Mouse (Mus musculus) heart, embryonic 15.5 days (tissue): ENCODE measurements around the gene Lyrm2. TPM values are rescaled to one million over a fixed set of nuclear protein-coding genes. Genes with fewer than 3 reads are reported as not detected.

ENCODE experiments used
- ATAC-seq: fragments of 200-750 bp; cut with Nextera tagmentation; replicated peaks from 2 replicates; pipeline ENCODE4 v1.8.0; 2017; ENCODE audit warnings: low read depth, moderate TSS enrichment; ENCODE audit not compliant: insufficient number of reproducible peaks, insufficient read depth, low FRiP score
- H3K27ac ChIP-seq: fragments of 300-500 bp; sonication (generic); 2 replicates; pipeline ENCODE4 v1.5.1; 2015; ENCODE audit warnings: mild to moderate bottlenecking, inconsistent platforms
- H3K27me3 ChIP-seq: fragments of 300-500 bp; sonication (generic); 2 replicates; pipeline ENCODE4 v1.6.1; 2015; ENCODE audit warnings: inconsistent platforms
- H3K36me3 ChIP-seq: fragments of 300-500 bp; sonication (generic); 2 replicates; pipeline ENCODE4 v1.6.1; 2015; ENCODE audit warnings: mild to moderate bottlenecking, inconsistent platforms
- H3K4me1 ChIP-seq: fragments of 300-500 bp; sonication (generic); replicated peaks from 2 replicates; pipeline ENCODE4 v1.6.1; 2015; ENCODE audit warnings: inconsistent platforms
- H3K4me2 ChIP-seq: fragments of 300-500 bp; sonication (generic); 2 replicates; pipeline ENCODE4 v1.6.1; 2015; ENCODE audit warnings: inconsistent platforms, mild to moderate bottlenecking, moderate library complexity
- H3K4me3 ChIP-seq: fragments of 300-500 bp; sonication (generic); 2 replicates; pipeline ENCODE4 v1.5.1; 2015; ENCODE audit warnings: mild to moderate bottlenecking, inconsistent platforms
- H3K9ac ChIP-seq: fragments of 300-500 bp; sonication (generic); 2 replicates; pipeline ENCODE4 v1.6.1; 2015; ENCODE audit warnings: mild to moderate bottlenecking, inconsistent platforms
- H3K9me3 ChIP-seq: fragments of 300-500 bp; sonication (generic); replicated peaks from 2 replicates; pipeline ENCODE4 v1.6.1; 2016; ENCODE audit warnings: inconsistent platforms
- WGBS: fragments of 180-500 bp; shearing (Covaris S2); methylation state at CpG from one replicate; pipeline ENCODE4 v1.1.7; 2015; ENCODE audit warnings: mixed read lengths; 5-methylcytosine and 5-hydroxymethylcytosine counted together
- polyA plus RNA-seq: library from polyadenylated mRNA; unstranded; fragments of >200 nt; fragmentation: Nextera tagmentation; extraction: Ambion mirVana; gene quantifications from 2 replicates; pipeline ENCODE4 v1.2.1, GENCODE M21; 2015

The Lyrm2 gene
- polyA plus RNA-seq, 1 experiment from 2014 or later = 125 TPM

DNA sequence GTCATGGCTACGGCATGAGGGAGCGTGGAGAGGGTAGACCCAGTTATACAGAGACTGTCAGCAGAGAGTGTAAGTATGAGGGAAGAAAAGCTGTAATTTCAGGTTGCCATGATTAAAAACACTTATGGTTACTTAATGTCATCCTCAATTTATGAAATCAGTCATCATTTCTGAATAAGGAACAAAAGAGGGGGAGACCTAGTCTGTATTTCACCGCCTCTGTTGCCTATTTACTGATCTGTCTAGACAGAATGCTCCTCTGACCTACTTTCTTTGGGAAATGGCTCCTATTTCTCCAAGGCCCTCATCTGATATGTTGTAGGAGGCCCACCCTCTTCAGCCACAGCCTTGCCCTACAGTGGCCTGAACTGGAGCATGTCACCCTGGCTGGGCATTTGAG lies 20.6 kb downstream of the Lyrm2 start:
- 88% methylated on average over 3 of the region's 3 CpGs for WGBS

DNA sequence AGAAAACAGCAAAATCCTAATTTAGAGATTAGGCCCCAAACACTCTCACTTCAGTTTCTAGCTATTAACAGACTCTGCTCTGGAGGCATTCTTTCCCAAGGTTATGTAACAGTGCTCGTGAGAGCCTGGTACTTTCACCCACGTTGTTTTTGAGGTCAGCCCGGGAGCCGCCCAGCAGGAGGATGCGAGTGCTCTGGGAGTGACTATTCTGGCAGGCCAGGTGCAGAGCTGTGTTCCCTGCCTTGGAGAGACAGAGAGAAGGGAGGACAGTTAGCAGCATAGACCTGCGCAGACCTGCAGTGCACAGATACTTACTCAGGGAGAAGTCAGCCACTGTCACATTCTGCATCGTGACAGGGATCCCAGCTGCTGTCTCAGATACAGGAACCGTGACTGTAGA lies 24.2 kb downstream of the Lyrm2 start:
- 65% methylated on average over 8 of the region's 8 CpGs for WGBS
- Histone ChIP-seq H3K36me3 (no peaks in the 10 kb centered on the region), H3K4me1 (peaks cover 11% of the 10 kb centered on the region), H3K27ac (no peak overlapping the region), H3K9me3 (no peaks in the 10 kb centered on the region), H3K4me2 (no peak overlapping the region), H3K4me3 (no peak overlapping the region), H3K27me3 (no peaks in the 10 kb centered on the region), H3K9ac (no peak overlapping the region)
- ATAC-seq = no peak

More for the DNA sequence above, 20.6 kb downstream of the Lyrm2 start:
- Histone ChIP-seq H3K36me3 (no peaks in the 10 kb centered on the region), H3K27ac (no peak overlapping the region), H3K4me3 (no peak overlapping the region), H3K9ac (no peak overlapping the region), H3K4me2 (no peak overlapping the region), H3K4me1 (no peaks in the 10 kb centered on the region), H3K9me3 (no peaks in the 10 kb centered on the region), H3K27me3 (no peaks in the 10 kb centered on the region)
- ATAC-seq = no peak

GRCm38 (mm10) chr4:32826925-32827324 lies 26.9 kb downstream of the Lyrm2 start:
- WGBS = 41% methylated on average over 7 of the region's 7 CpGs
- H3K27me3 ChIP-seq = no peaks in the 10 kb centered on the region

GRCm38 (mm10) chr4:32828385-32829077 lies 28.5 kb downstream of the Lyrm2 start:
- Histone ChIP-seq H3K27ac (no peak overlapping the region), H3K27me3 (no peaks in the 10 kb centered on the region), H3K9ac (no peak overlapping the region), H3K36me3 (no peaks in the 10 kb centered on the region), H3K4me1 (peaks cover 11% of the 10 kb centered on the region), H3K4me2 (no peak overlapping the region), H3K9me3 (no peaks in the 10 kb centered on the region), H3K4me3 (no peak overlapping the region)
- ATAC-seq = no peak
- 76% methylated on average over 10 of the region's 10 CpGs for WGBS

More at GRCm38 (mm10) chr4:32826925-32827324, 26.9 kb downstream of the Lyrm2 start:
- no peak overlapping the region for H3K4me2 ChIP-seq
- no peaks in the 10 kb centered on the region for H3K36me3 ChIP-seq
- no peak overlapping the region for H3K9ac ChIP-seq
- H3K27ac ChIP-seq = no peak overlapping the region
- H3K9me3 ChIP-seq = no peaks in the 10 kb centered on the region
- no peak overlapping the region for H3K4me3 ChIP-seq
- peaks cover 11% of the 10 kb centered on the region for H3K4me1 ChIP-seq
- ATAC-seq = no peak

GRCm38 (mm10) chr4:32829316-32829715 lies 29.3 kb downstream of the Lyrm2 start:
- WGBS = 37% methylated on average over 10 of the region's 10 CpGs
- H3K4me3 ChIP-seq = no peak overlapping the region
- peaks cover 16% of the 10 kb centered on the region for H3K4me1 ChIP-seq
- H3K9me3 ChIP-seq = no peaks in the 10 kb centered on the region
- H3K4me2 ChIP-seq = no peak overlapping the region
- no peak for ATAC-seq
- H3K36me3 ChIP-seq = no peaks in the 10 kb centered on the region
- no peak overlapping the region for H3K9ac ChIP-seq
- no peak overlapping the region for H3K27ac ChIP-seq
- no peaks in the 10 kb centered on the region for H3K27me3 ChIP-seq

DNA sequence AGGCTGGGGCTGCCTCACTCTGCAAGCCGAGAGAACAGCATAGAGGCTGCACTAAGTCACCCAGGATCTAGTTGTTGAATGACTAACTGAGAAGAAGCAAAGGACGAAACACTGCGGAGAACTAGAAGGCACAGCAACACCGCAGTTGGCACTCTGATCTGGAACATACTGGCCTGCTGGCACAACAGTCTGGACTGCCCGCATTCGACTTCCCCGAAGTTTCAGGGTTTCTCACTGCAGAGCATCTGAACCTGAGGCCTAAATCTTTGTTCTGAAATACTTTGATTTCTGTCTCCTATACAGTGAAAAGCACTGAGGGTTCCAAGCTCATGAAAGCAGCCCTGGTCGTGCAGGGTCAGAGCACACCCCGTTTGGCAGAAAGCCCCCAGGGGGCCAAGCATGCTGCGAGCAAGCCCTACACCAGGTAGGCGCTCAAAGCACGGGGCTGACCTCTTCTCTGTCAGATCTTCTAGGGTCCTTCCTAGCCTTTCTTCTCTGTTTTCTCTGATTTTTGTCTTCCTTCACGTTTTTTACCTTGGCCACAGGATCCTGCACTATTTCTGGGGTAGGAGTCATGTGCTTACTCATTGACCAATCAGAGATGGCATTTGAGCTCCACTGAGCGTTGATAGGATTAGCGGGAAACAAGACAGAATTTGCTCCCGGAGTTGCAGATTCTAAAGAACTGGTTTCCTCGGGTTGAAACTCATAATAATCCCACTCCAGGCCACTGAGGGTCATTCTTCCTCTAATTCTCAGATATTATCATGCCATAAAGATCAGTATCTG lies 33.6 kb downstream of the Lyrm2 start:
- no peak for ATAC-seq
- Histone ChIP-seq H3K36me3 (no peaks in the 10 kb centered on the region), H3K4me2 (peak overlapping the region; percentile 63), H3K9ac (0 out of 2 replicates have a peak overlapping the region, but pooled peaks have one; percentile 6), H3K4me3 (peak overlapping the region; percentile 42), H3K27ac (no peak overlapping the region), H3K27me3 (no peaks in the 10 kb centered on the region), H3K4me1 (peaks cover 5% of the 10 kb centered on the region; the same call in 1 of the 2 replicates), H3K9me3 (no peaks in the 10 kb centered on the region)
- 41% methylated on average over 17 of the region's 17 CpGs for WGBS

DNA sequence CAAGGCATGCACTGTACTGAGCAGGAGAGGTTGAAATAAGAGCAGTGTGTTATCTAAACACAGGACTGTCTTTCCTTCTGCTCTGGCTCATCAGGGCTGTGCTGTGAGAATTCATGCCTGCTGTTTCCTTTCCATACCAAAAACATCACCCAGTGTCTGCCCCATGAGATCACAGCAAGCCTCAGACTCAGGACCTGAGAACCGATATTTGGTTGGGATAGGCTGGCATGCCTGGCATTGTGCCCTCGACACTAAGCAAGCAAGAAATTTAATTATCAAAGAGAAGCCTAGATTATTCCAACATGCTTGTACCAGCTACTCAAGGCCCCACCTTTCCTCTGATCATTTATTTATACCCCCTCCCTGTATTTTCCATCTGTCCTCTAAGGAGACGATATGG lies 34.5 kb downstream of the Lyrm2 start:
- Histone ChIP-seq H3K4me2 (no peak overlapping the region), H3K27me3 (no peaks in the 10 kb centered on the region), H3K36me3 (no peaks in the 10 kb centered on the region), H3K9me3 (no peaks in the 10 kb centered on the region), H3K4me1 (peaks cover 5% of the 10 kb centered on the region; the same call in 1 of the 2 replicates), H3K27ac (no peak overlapping the region), H3K4me3 (no peak overlapping the region), H3K9ac (no peak overlapping the region)
- no peak for ATAC-seq
- 64% methylated on average over 3 of the region's 3 CpGs for WGBS

- 87% methylated on average over 9 of the region's 9 CpGs for WGBS
- ATAC-seq = no peak
- no peaks in the 10 kb centered on the region for H3K27me3 ChIP-seq
Observed at GRCm38 (mm10) chr4:32836071-32836470, 36.0 kb downstream of the Lyrm2 start.

GRCm38 (mm10) chr4:32838401-32838800 lies 38.3 kb downstream of the Lyrm2 start:
- Histone ChIP-seq H3K36me3 (no peaks in the 10 kb centered on the region), H3K27ac (no peak overlapping the region), H3K4me2 (no peak overlapping the region), H3K9ac (no peak overlapping the region), H3K27me3 (no peaks in the 10 kb centered on the region), H3K4me1 (peaks cover 5% of the 10 kb centered on the region; the same call in 1 of the 2 replicates), H3K9me3 (no peaks in the 10 kb centered on the region), H3K4me3 (no peak overlapping the region)
- ATAC-seq = no peak
- 87% methylated on average over 3 of the region's 3 CpGs for WGBS

More at GRCm38 (mm10) chr4:32836071-32836470, 36.0 kb downstream of the Lyrm2 start:
- H3K9ac ChIP-seq = no peak overlapping the region
- H3K4me3 ChIP-seq = no peak overlapping the region
- H3K4me1 ChIP-seq = peaks cover 5% of the 10 kb centered on the region; the same call in 1 of the 2 replicates
- H3K27ac ChIP-seq = no peak overlapping the region
- H3K9me3 ChIP-seq = no peaks in the 10 kb centered on the region
- no peaks in the 10 kb centered on the region for H3K36me3 ChIP-seq
- no peak overlapping the region for H3K4me2 ChIP-seq
